Mouse (Mus musculus) neural tube, embryonic 11.5 days (tissue): ENCODE data around the gene Ifngr1. TPM values are rescaled to one million over a fixed set of nuclear protein-coding genes. Genes with fewer than 3 reads are reported as not detected.
"Not testable (repeated sequence)": the region's sequence is repeated elsewhere in the genome, so short reads cannot be mapped to it uniquely, and the experiment has no call there.

Experiments
- ATAC-seq: fragments of 200-750 bp; cut with Nextera tagmentation; 2 replicates; pipeline ENCODE4 v1.8.0; 2017; ENCODE audit warnings: moderate number of reproducible peaks, mild to moderate bottlenecking, moderate TSS enrichment, moderate library complexity; ENCODE audit not compliant: insufficient read depth, low FRiP score, low TSS enrichment
- DNase-seq: peaks from one replicate; pipeline ENCODE4 v3.0.0-alpha.2; 2015; ENCODE audit warnings: low spot score
- H3K27ac ChIP-seq: fragments of 300-500 bp; sonication (generic); 2 replicates; pipeline ENCODE4 v1.5.1; 2014; ENCODE audit warnings: low read depth, mild to moderate bottlenecking, low read length
- H3K27me3 ChIP-seq: fragments of 300-500 bp; sonication (generic); 2 replicates; pipeline ENCODE4 v1.6.1; 2014; ENCODE audit warnings: mild to moderate bottlenecking, low read length, mixed read lengths; ENCODE audit not compliant: control insufficient read depth, insufficient read depth
- H3K36me3 ChIP-seq: fragments of 300-500 bp; sonication (generic); 2 replicates; pipeline ENCODE4 v1.6.1; 2014; ENCODE audit warnings: mild to moderate bottlenecking, low read length, moderate library complexity, mixed read lengths; ENCODE audit not compliant: control insufficient read depth, insufficient read depth
- H3K4me1 ChIP-seq: fragments of 300-500 bp; sonication (generic); 2 replicates; pipeline ENCODE4 v1.6.1; 2014; ENCODE audit warnings: low read length, mixed read lengths; ENCODE audit not compliant: control insufficient read depth, insufficient read depth
- H3K4me2 ChIP-seq: fragments of 300-500 bp; sonication (generic); 2 replicates; pipeline ENCODE4 v1.6.1; 2014; ENCODE audit warnings: low read depth, mild to moderate bottlenecking, moderate library complexity
- H3K4me3 ChIP-seq: fragments of 300-500 bp; sonication (generic); 2 replicates; pipeline ENCODE4 v1.5.1; 2014; ENCODE audit warnings: low read depth, low read length
- H3K9ac ChIP-seq: fragments of 300-500 bp; sonication (generic); 2 replicates; pipeline ENCODE4 v1.6.1; 2014; ENCODE audit warnings: mild to moderate bottlenecking, low read length
- H3K9me3 ChIP-seq: fragments of 300-500 bp; sonication (generic); 2 replicates; pipeline ENCODE4 v1.6.1; 2016; ENCODE audit warnings: low read length; ENCODE audit not compliant: control insufficient read depth
- WGBS: fragments of 180-500 bp; shearing (Covaris S2); extraction: QIAGEN DNeasy Blood & Tissue Kit; methylation state at CpG from one replicate; pipeline ENCODE4 v1.1.7; 2014; 5-methylcytosine and 5-hydroxymethylcytosine counted together
- polyA plus RNA-seq: library from polyadenylated mRNA; unstranded; fragments of >200 nt; fragmentation: Nextera tagmentation; extraction: Ambion mirVana; gene quantifications from 2 replicates; pipeline ENCODE4 v1.2.1, GENCODE M21; 2014

Ifngr1 gene
- polyA plus RNA-seq, 1 experiment from 2014 or later, result 32.2 TPM

DNA sequence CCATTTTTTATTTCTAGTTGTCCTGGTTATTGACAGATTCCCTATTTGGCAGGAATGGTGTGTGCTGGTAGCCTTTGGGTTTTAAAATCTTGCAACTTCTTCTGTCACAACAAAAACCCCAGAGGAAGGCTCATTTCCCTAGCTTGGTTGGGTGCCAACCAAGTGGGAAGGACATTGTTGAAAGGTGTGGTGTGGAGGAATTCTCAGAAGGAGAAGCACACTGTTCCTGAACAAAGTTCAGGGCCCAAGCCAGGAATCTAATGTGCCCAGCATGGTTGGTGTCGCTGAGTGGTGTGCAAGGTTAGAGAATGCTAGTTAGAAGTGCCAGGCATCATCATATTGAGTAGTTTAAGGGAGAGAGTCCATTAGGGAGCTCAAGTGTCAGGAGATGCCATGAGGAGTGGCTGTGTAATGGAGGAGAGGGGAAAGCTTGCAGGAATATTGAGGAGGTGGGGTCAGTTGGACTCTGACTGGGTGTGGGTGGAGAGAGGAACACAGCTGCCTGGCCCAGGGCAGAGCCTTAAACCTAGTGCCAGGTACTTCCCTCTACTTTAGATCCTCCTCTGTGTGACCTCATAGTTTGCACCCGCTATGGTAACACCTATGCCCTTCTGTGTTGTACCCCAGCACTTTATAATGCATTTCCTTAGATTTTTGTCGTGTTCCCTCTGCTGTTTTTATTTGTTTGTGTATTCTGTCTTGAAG lies 2.6 kb downstream of the Ifngr1 start:
- Histone ChIP-seq H3K4me2 (no peak overlapping the region), H3K27ac (no peak overlapping the region)

GRCm38 (mm10) chr10:19596866-19597265 lies 5.1 kb downstream of the Ifngr1 start:
- H3K27me3 ChIP-seq, result no peaks in the 10 kb centered on the region
- peaks cover 2% of the 10 kb centered on the region; the same call in 1 of the 2 replicates for H3K36me3 ChIP-seq
- H3K9me3 ChIP-seq, result no peaks in the 10 kb centered on the region
- no peak overlapping the region for H3K4me3 ChIP-seq
- 92% methylated on average over 4 of the region's 4 CpGs for WGBS
- H3K4me2 ChIP-seq, result no peak overlapping the region
- no peak for DNase-seq
- no peak overlapping the region for H3K9ac ChIP-seq
- H3K4me1 ChIP-seq, result no peaks in the 10 kb centered on the region
- no peak overlapping the region for H3K27ac ChIP-seq
- no peak for ATAC-seq

More for the DNA sequence above, 2.6 kb downstream of the Ifngr1 start:
- H3K4me3 ChIP-seq, result no peak overlapping the region
- H3K9ac ChIP-seq, result no peak overlapping the region
- H3K4me1 ChIP-seq, result no peaks in the 10 kb centered on the region
- ATAC-seq (no peak), DNase-seq (no peak)
- WGBS, result 87% methylated on average over 3 of the region's 3 CpGs
- H3K27me3 ChIP-seq, result no peaks in the 10 kb centered on the region
- H3K9me3 ChIP-seq, result no peaks in the 10 kb centered on the region
- H3K36me3 ChIP-seq, result no peaks in the 10 kb centered on the region

- Histone ChIP-seq H3K4me2 (no peak overlapping the region), H3K9ac (no peak overlapping the region), H3K4me1 (no peaks in the 10 kb centered on the region), H3K9me3 (no peaks in the 10 kb centered on the region), H3K27me3 (no peaks in the 10 kb centered on the region), H3K27ac (no peak overlapping the region), H3K36me3 (peaks cover 2% of the 10 kb centered on the region; the same call in 1 of the 2 replicates), H3K4me3 (no peak overlapping the region)
- 72% methylated on average over 11 of the region's 11 CpGs for WGBS
- DNase-seq, result no peak
- no peak for ATAC-seq
Measured at GRCm38 (mm10) chr10:19598091-19598490, 6.3 kb downstream of the Ifngr1 start.

DNA sequence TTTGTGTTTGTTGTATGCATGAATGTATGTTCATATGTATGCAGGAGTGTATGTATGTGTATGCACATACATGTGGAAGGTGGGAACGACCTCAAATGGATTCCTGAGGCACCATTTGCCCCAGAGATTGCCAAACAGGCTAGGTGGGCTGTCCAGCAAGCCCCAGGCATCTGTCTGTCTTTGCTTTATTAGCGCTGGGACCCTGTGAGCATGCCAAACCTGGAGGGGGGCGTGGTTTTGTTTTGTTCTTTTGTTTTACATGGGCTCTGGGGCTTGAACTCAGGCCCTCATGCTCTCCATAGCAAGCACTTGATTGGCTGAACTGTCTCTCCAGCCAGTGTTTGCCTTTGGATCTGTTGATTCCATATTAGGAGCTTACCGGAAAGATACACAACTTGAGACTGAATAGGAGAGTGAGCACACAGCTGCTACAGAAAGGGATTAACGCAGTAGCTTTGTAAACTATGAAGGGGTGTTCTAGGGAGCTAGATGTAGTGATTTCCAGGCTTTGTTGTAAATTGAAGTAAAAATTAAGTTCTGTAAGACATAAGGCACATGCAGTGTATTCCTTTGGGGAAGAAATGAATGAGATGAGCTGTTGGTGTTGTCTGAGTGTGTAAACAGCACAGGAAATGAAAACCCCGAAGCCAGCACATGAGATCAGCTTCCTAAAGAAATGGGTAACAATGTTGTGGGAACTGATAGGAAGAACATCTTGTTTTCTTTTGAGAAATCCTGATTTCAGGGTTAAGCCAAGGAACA lies 7.8 kb downstream of the Ifngr1 start:
- 78% methylated on average over 6 of the region's 6 CpGs for WGBS
- DNase-seq (no peak), ATAC-seq (no peak)
- Histone ChIP-seq H3K4me2 (no peak overlapping the region), H3K27ac (no peak overlapping the region), H3K4me3 (no peak overlapping the region), H3K4me1 (no peaks in the 10 kb centered on the region), H3K9me3 (no peaks in the 10 kb centered on the region), H3K9ac (no peak overlapping the region), H3K36me3 (peaks cover 2% of the 10 kb centered on the region; the same call in 1 of the 2 replicates), H3K27me3 (no peaks in the 10 kb centered on the region)

- H3K4me2 ChIP-seq, result no peak overlapping the region
- H3K4me1 ChIP-seq, result no peaks in the 10 kb centered on the region
- no peak overlapping the region for H3K4me3 ChIP-seq
- ATAC-seq, result no peak
- DNase-seq, result no peak
- no peak overlapping the region for H3K9ac ChIP-seq
- H3K27ac ChIP-seq, result no peak overlapping the region
- H3K36me3 ChIP-seq, result peaks cover 2% of the 10 kb centered on the region; the same call in 1 of the 2 replicates
- no peaks in the 10 kb centered on the region for H3K9me3 ChIP-seq
- H3K27me3 ChIP-seq, result no peaks in the 10 kb centered on the region
- WGBS, result 90% methylated on average over 3 of the region's 3 CpGs
Measured at GRCm38 (mm10) chr10:19600093-19600420, 8.3 kb downstream of the Ifngr1 start.

- not testable (repeated sequence) for H3K27ac ChIP-seq, H3K36me3 ChIP-seq, ATAC-seq, H3K4me2 ChIP-seq, H3K27me3 ChIP-seq, H3K4me1 ChIP-seq, H3K4me3 ChIP-seq, H3K9me3 ChIP-seq, DNase-seq, H3K9ac ChIP-seq
- WGBS, result 37% methylated on average over 1 of the region's 1 CpGs
Measured at GRCm38 (mm10) chr10:19601502-19601901, 9.8 kb downstream of the Ifngr1 start.

- 90% methylated on average over 6 of the region's 6 CpGs for WGBS
- Histone ChIP-seq H3K9ac (no peak overlapping the region), H3K36me3 (peaks cover 2% of the 10 kb centered on the region; the same call in 1 of the 2 replicates), H3K4me1 (no peaks in the 10 kb centered on the region), H3K4me2 (no peak overlapping the region), H3K27ac (no peak overlapping the region), H3K4me3 (no peak overlapping the region), H3K27me3 (no peaks in the 10 kb centered on the region), H3K9me3 (no peaks in the 10 kb centered on the region)
- ATAC-seq, result no peak
- DNase-seq, result no peak
Measured at GRCm38 (mm10) chr10:19603231-19603630, 11.5 kb downstream of the Ifngr1 start.

GRCm38 (mm10) chr10:19609125-19609524 lies 17.4 kb downstream of the Ifngr1 start:
- ATAC-seq (no peak), DNase-seq (no peak)
- Histone ChIP-seq H3K4me1 (no peaks in the 10 kb centered on the region), H3K27ac (no peak overlapping the region), H3K9ac (no peak overlapping the region), H3K27me3 (no peaks in the 10 kb centered on the region), H3K9me3 (no peaks in the 10 kb centered on the region), H3K4me2 (no peak overlapping the region), H3K4me3 (no peak overlapping the region), H3K36me3 (no peaks in the 10 kb centered on the region; the same call in 1 of the 2 replicates)
- WGBS, result 69% methylated on average over 14 of the region's 14 CpGs

DNA sequence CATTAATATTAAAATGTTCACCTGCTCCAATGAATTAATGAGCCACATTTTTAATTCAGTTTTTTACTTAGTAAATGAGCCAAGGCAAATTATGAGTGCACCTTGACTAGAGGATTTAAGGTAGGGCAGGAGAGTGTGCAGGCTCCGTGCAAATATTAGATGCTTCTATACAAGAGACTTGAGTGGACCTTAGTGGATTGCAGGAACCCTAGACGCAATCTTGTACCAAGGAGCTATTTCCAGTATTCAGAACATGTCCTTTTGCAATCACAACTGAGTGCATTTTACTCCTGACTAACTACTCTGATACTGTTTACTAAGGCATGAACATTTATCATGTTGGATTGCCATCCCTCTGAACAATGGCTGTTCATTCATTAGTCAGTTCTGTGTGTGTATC lies 19.9 kb downstream of the Ifngr1 start:
- H3K4me1 ChIP-seq, result no peaks in the 10 kb centered on the region
- no peaks in the 10 kb centered on the region for H3K9me3 ChIP-seq
- no peaks in the 10 kb centered on the region for H3K27me3 ChIP-seq
- ATAC-seq (no peak), DNase-seq (no peak)
- H3K4me2 ChIP-seq, result no peak overlapping the region
- WGBS, result 74% methylated on average over 2 of the region's 2 CpGs
- H3K27ac ChIP-seq, result no peak overlapping the region
- no peak overlapping the region for H3K9ac ChIP-seq
- H3K36me3 ChIP-seq, result no peaks in the 10 kb centered on the region
- no peak overlapping the region for H3K4me3 ChIP-seq
